ENCODE assay signal across 8 mouse cellular contexts in genomic region chr3:119780876-119781275, GRCm38 (mm10). TPM values are rescaled to one million over a fixed set of nuclear protein-coding genes. Genes with fewer than 3 reads are reported as not detected.
DNase-seq lines count a peak whose midpoint lies in the region; ATAC-seq lines count a peak whose summit lies in the region.

No protein-coding gene starts in this region.

- no peak overlapping the region for H3K27ac ChIP-seq in neural tube, embryonic 11.5 days (ENCODE audit: low read depth, low read length)
- no peak overlapping the region for H3K27ac ChIP-seq in limb, embryonic 15.5 days
- no peak overlapping the region for H3K27ac ChIP-seq in stomach, embryonic 16.5 days (ENCODE audit: low read length)

- peaks cover 11% of the 10 kb centered on the region for H3K4me1 ChIP-seq in neural tube, embryonic 11.5 days (ENCODE audit: control insufficient read depth, insufficient read depth, low read length)
- H3K4me1 ChIP-seq in limb, embryonic 15.5 days, result peaks cover 8% of the 10 kb centered on the region
- H3K4me1 ChIP-seq in stomach, embryonic 16.5 days (ENCODE audit: control insufficient read depth, insufficient read depth, low read length), result peaks cover 4% of the 10 kb centered on the region

- no peaks in the 10 kb centered on the region for H3K9me3 ChIP-seq in neural tube, embryonic 11.5 days (ENCODE audit: control insufficient read depth, low read length)
- H3K9me3 ChIP-seq in limb, embryonic 15.5 days, result no peaks in the 10 kb centered on the region
- H3K9me3 ChIP-seq in stomach, embryonic 16.5 days (replicated peaks; ENCODE audit: control insufficient read depth, low read length), result no peaks in the 10 kb centered on the region

- no peaks in the 10 kb centered on the region for H3K36me3 ChIP-seq in neural tube, embryonic 11.5 days (ENCODE audit: control insufficient read depth, insufficient read depth, low read length)
- H3K36me3 ChIP-seq in limb, embryonic 15.5 days, result no peaks in the 10 kb centered on the region
- H3K36me3 ChIP-seq in stomach, embryonic 16.5 days (ENCODE audit: control insufficient read depth, insufficient read depth, low read length), result no peaks in the 10 kb centered on the region

- H3K4me2 ChIP-seq in neural tube, embryonic 11.5 days (ENCODE audit: low read depth), result peak overlapping the region; percentile 52
- peak overlapping the region; percentile 40 for H3K4me2 ChIP-seq in limb, embryonic 15.5 days
- H3K4me2 ChIP-seq in stomach, embryonic 16.5 days (ENCODE audit: low read depth, low read length), result peak overlapping the region; percentile 51

- no peak for ATAC-seq in neural tube, embryonic 11.5 days (ENCODE audit: insufficient read depth, low FRiP score, low TSS enrichment)
- no peak for ATAC-seq in limb, embryonic 15.5 days (ENCODE audit: insufficient number of reproducible peaks, low FRiP score, low TSS enrichment, low read depth)
- no peak for ATAC-seq in stomach, embryonic 16.5 days (ENCODE audit: insufficient read depth, low FRiP score)

- no peaks in the 10 kb centered on the region for H3K27me3 ChIP-seq in neural tube, embryonic 11.5 days (ENCODE audit: control insufficient read depth, insufficient read depth, low read length)
- H3K27me3 ChIP-seq in limb, embryonic 15.5 days, result no peaks in the 10 kb centered on the region
- no peaks in the 10 kb centered on the region for H3K27me3 ChIP-seq in stomach, embryonic 16.5 days (ENCODE audit: control insufficient read depth, insufficient read depth, low read length)

- DNase-seq in adrenal gland, postnatal 10 days, result peak; percentile 6
- DNase-seq in adrenal gland, postnatal 4 days (ENCODE audit: low spot score in 2 of 2), result no peak
- DNase-seq in neural tube, embryonic 11.5 days (ENCODE audit: low spot score), result no peak
- DNase-seq in neural tube, embryonic 10.5 days (ENCODE audit: extremely low spot score, low spot score), result no peak
- no peak for DNase-seq in thymus, postnatal 14 days
- DNase-seq in ovary, postnatal 14 days (ENCODE audit: low spot score), result no peak

- H3K4me3 ChIP-seq in neural tube, embryonic 11.5 days (ENCODE audit: low read depth, low read length), result peak overlapping the region; percentile 98
- H3K4me3 ChIP-seq in limb, embryonic 15.5 days, result 0 out of 2 replicates have a peak overlapping the region, but pooled peaks have one; percentile 4
- peak overlapping the region; percentile 16; the same call in 1 of the 2 replicates for H3K4me3 ChIP-seq in stomach, embryonic 16.5 days (replicated peaks; ENCODE audit: low read length)

- no peak overlapping the region for H3K9ac ChIP-seq in neural tube, embryonic 11.5 days (ENCODE audit: low read length)
- no peak overlapping the region for H3K9ac ChIP-seq in limb, embryonic 15.5 days
- H3K9ac ChIP-seq in stomach, embryonic 16.5 days (ENCODE audit: low read length), result no peak overlapping the region

RNA-seq across cellular contexts. Expression of gene Ptbp2, which starts 3.4 kb away (rescaled TPM):
- 10 to 100 TPM; 35.8 to 60.3 TPM for total RNA-seq in adrenal gland, postnatal 10 days (2021)
- total RNA-seq in adrenal gland, postnatal 4 days (2021), result 100 to 1,000 TPM; 102 to 118 TPM
- 325 and 327 TPM in 2 replicates for polyA plus RNA-seq in neural tube, embryonic 11.5 days (2014; fragmentation: Nextera tagmentation; extraction: Ambion mirVana)
- 46.5 and 47.4 TPM in 2 replicates for polyA plus RNA-seq in limb, embryonic 15.5 days (2015; fragmentation: Nextera tagmentation; extraction: Ambion mirVana)
- polyA plus RNA-seq in stomach, embryonic 16.5 days (2015; fragmentation: Nextera tagmentation; extraction: Ambion mirVana), result 45.4 and 49.3 TPM in 2 replicates

Comparison
In these comparisons a context has a peak if more than half of its experiments do, and no peak if none do; other contexts are left out.
1. H3K4me3 ChIP-seq: peak in every context shown above with its lines; median percentile 98 in neural tube, embryonic 11.5 days; 16 in stomach, embryonic 16.5 days; 4 in limb, embryonic 15.5 days.